Mouse (Mus musculus): Measurements from ENCODE around the gene Krt8. TPM values are rescaled to one million over a fixed set of nuclear protein-coding genes. Genes with fewer than 3 reads are reported as not detected.

The Krt8 gene
- polyA plus RNA-seq, 1 experiment, result 0.07 TPM

- no peaks in the 10 kb centered on the region for H3K27me3 ChIP-seq (ENCODE audit: control insufficient read depth)
- H3K4me1 ChIP-seq (ENCODE audit: control insufficient read depth), result no peaks in the 10 kb centered on the region; the same call in 1 of the 2 replicates
- no peaks in the 10 kb centered on the region for H3K9me3 ChIP-seq (ENCODE audit: control insufficient read depth, low read length)
- TF ChIP-seq GATA1 (IDR thresholded peaks at IDR 0.05; ENCODE audit: low read length), result no peak
- TF ChIP-seq TAL1 (IDR thresholded peaks at IDR 0.05; ENCODE audit: low read length), result no peak
- no peak overlapping the region for H3K4me3 ChIP-seq (replicated peaks)
- H3K36me3 ChIP-seq (ENCODE audit: control insufficient read depth), result no peaks in the 10 kb centered on the region
Observed at GRCm38 (mm10) chr15:102016096-102016495, 11.8 kb upstream of the Krt8 start.

- TF ChIP-seq GATA1 (IDR thresholded peaks at IDR 0.05; ENCODE audit: low read length), result no peak
- no peak for TF ChIP-seq TAL1 (IDR thresholded peaks at IDR 0.05; ENCODE audit: low read length)
- no peaks in the 10 kb centered on the region for H3K36me3 ChIP-seq (ENCODE audit: control insufficient read depth)
- no peak overlapping the region for H3K4me3 ChIP-seq (replicated peaks)
- no peaks in the 10 kb centered on the region; the same call in 1 of the 2 replicates for H3K4me1 ChIP-seq (ENCODE audit: control insufficient read depth)
- no peaks in the 10 kb centered on the region for H3K9me3 ChIP-seq (ENCODE audit: control insufficient read depth, low read length)
- H3K27me3 ChIP-seq (ENCODE audit: control insufficient read depth), result no peaks in the 10 kb centered on the region
Observed at GRCm38 (mm10) chr15:102014848-102015247, 10.6 kb upstream of the Krt8 start.

DNA sequence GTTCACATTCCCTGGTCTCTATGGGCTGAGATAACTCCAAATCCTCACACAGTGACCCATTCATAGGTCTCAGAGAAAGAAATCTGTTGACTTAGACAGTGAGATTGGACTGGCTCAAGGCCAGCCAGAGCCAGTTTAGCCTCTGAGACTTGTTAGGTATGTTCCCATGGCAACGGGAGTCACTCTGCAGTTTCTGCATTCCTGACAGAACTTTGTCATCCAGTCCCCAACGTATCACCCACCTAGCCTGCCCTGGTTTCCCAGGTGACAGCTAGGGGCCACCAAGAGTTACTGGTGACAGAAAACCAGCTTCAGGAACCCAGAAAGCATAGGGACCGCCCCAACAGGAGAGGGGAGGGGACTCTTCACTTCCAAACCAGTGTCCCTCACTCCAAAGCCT lies 9.4 kb upstream of the Krt8 start:
- H3K4me1 ChIP-seq (ENCODE audit: control insufficient read depth), result no peaks in the 10 kb centered on the region; the same call in 1 of the 2 replicates
- H3K4me3 ChIP-seq (replicated peaks), result no peak overlapping the region
- no peaks in the 10 kb centered on the region for H3K9me3 ChIP-seq (ENCODE audit: control insufficient read depth, low read length)
- H3K36me3 ChIP-seq (ENCODE audit: control insufficient read depth), result no peaks in the 10 kb centered on the region
- no peaks in the 10 kb centered on the region for H3K27me3 ChIP-seq (ENCODE audit: control insufficient read depth)
- TF ChIP-seq TAL1 (IDR thresholded peaks at IDR 0.05; ENCODE audit: low read length) (no peak), GATA1 (IDR thresholded peaks at IDR 0.05; ENCODE audit: low read length) (no peak)

DNA sequence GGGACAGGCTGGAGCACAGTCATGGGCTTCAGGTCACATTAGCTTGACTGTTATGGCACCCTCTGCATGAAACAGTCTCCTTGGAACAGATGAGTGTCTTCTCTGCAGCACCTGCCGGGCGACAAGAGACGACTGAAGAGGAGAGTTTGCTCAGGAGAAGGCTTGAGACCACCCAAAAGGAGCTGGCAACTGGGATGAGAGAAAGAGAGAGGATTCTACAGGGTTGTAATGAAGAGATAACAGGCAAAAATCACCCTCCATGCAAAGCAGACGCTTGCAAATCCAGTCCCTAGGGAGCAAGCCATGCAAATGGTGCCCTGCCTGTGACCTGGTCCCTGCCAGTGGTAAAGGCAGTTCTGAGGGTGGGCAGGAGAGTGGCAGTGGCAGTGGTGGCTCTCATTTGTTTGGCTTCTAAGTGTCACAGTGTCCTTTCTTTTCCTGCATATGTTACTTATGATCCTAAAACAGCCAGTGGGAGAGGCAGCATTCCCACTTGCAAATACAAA lies 8.0 kb upstream of the Krt8 start:
- Histone ChIP-seq H3K9me3 (ENCODE audit: control insufficient read depth, low read length) (no peaks in the 10 kb centered on the region), H3K36me3 (ENCODE audit: control insufficient read depth) (no peaks in the 10 kb centered on the region), H3K4me3 (replicated peaks) (no peak overlapping the region), H3K27me3 (ENCODE audit: control insufficient read depth) (peaks cover 3% of the 10 kb centered on the region), H3K4me1 (ENCODE audit: control insufficient read depth) (no peaks in the 10 kb centered on the region)
- TF ChIP-seq TAL1 (IDR thresholded peaks at IDR 0.05; ENCODE audit: low read length) (no peak), GATA1 (IDR thresholded peaks at IDR 0.05; ENCODE audit: low read length) (no peak)

GRCm38 (mm10) chr15:102010569-102011245 lies 6.4 kb upstream of the Krt8 start:
- H3K4me1 ChIP-seq (ENCODE audit: control insufficient read depth), result no peaks in the 10 kb centered on the region
- H3K9me3 ChIP-seq (ENCODE audit: control insufficient read depth, low read length), result no peaks in the 10 kb centered on the region
- peaks cover 18% of the 10 kb centered on the region for H3K27me3 ChIP-seq (ENCODE audit: control insufficient read depth)
- TF ChIP-seq GATA1 (IDR thresholded peaks at IDR 0.05; ENCODE audit: low read length) (no peak), TAL1 (IDR thresholded peaks at IDR 0.05; ENCODE audit: low read length) (no peak)
- no peak overlapping the region for H3K4me3 ChIP-seq (replicated peaks)
- no peaks in the 10 kb centered on the region for H3K36me3 ChIP-seq (ENCODE audit: control insufficient read depth)

- TF ChIP-seq GATA1 (IDR thresholded peaks at IDR 0.05; ENCODE audit: low read length) (no peak), TAL1 (IDR thresholded peaks at IDR 0.05; ENCODE audit: low read length) (no peak)
- H3K4me3 ChIP-seq (replicated peaks), result no peak overlapping the region
- no peaks in the 10 kb centered on the region for H3K9me3 ChIP-seq (ENCODE audit: control insufficient read depth, low read length)
- no peaks in the 10 kb centered on the region for H3K36me3 ChIP-seq (ENCODE audit: control insufficient read depth)
- peaks cover 52% of the 10 kb centered on the region for H3K27me3 ChIP-seq (ENCODE audit: control insufficient read depth)
- H3K4me1 ChIP-seq (ENCODE audit: control insufficient read depth), result peaks cover 6% of the 10 kb centered on the region
Observed at GRCm38 (mm10) chr15:102007097-102008069, 3.1 kb upstream of the Krt8 start.

- Histone ChIP-seq H3K36me3 (ENCODE audit: control insufficient read depth) (no peaks in the 10 kb centered on the region), H3K27me3 (ENCODE audit: control insufficient read depth) (peaks cover 59% of the 10 kb centered on the region), H3K4me1 (ENCODE audit: control insufficient read depth) (peaks cover 6% of the 10 kb centered on the region), H3K4me3 (replicated peaks) (no peak overlapping the region), H3K9me3 (ENCODE audit: control insufficient read depth, low read length) (no peaks in the 10 kb centered on the region)
- TF ChIP-seq TAL1 (IDR thresholded peaks at IDR 0.05; ENCODE audit: low read length), result no peak
- no peak for TF ChIP-seq GATA1 (IDR thresholded peaks at IDR 0.05; ENCODE audit: low read length)
Observed at GRCm38 (mm10) chr15:102006317-102006716, 2.0 kb upstream of the Krt8 start.

- Histone ChIP-seq H3K9me3 (ENCODE audit: control insufficient read depth, low read length) (no peaks in the 10 kb centered on the region), H3K27me3 (ENCODE audit: control insufficient read depth) (peaks cover 59% of the 10 kb centered on the region), H3K36me3 (ENCODE audit: control insufficient read depth) (no peaks in the 10 kb centered on the region; the same call in 1 of the 2 replicates), H3K4me3 (replicated peaks) (no peak overlapping the region), H3K4me1 (ENCODE audit: control insufficient read depth) (peaks cover 6% of the 10 kb centered on the region)
- no peak for TF ChIP-seq TAL1 (IDR thresholded peaks at IDR 0.05; ENCODE audit: low read length)
- TF ChIP-seq GATA1 (IDR thresholded peaks at IDR 0.05; ENCODE audit: low read length), result no peak
Observed at GRCm38 (mm10) chr15:102005290-102005689, 1.0 kb upstream of the Krt8 start.

DNA sequence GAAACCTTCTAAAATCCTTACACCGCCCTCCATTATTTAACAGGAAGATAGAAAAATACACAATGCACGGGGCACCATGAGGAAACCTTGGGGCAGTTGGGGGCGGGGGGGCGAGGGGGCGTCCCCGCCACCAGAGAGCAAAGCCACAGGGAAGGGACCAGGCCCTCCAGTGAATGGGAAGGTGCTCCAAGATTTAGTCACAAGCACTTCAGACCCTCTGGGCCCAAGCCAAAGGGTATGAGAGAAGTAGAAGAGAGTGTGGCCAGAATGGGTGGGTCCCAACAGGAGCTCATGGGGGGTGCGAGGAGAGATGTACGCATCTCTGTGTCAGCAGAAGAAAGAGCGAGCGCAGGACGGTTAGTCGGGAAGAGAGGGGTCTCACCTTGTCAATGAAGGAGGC lies 766 bp downstream of the Krt8 start:
- TF ChIP-seq TAL1 (IDR thresholded peaks at IDR 0.05; ENCODE audit: low read length) (no peak), GATA1 (IDR thresholded peaks at IDR 0.05; ENCODE audit: low read length) (no peak)
- peak overlapping the region; percentile 47 for H3K4me3 ChIP-seq (replicated peaks)

More for the DNA sequence above, 766 bp downstream of the Krt8 start:
- Histone ChIP-seq H3K36me3 (ENCODE audit: control insufficient read depth) (peaks cover 4% of the 10 kb centered on the region; the same call in 1 of the 2 replicates), H3K27me3 (ENCODE audit: control insufficient read depth) (peaks cover 59% of the 10 kb centered on the region), H3K9me3 (ENCODE audit: control insufficient read depth, low read length) (no peaks in the 10 kb centered on the region), H3K4me1 (ENCODE audit: control insufficient read depth) (peaks cover 6% of the 10 kb centered on the region)
